Mouse (Mus musculus) lung, embryonic 14.5 days (tissue): ENCODE data around the gene Phf10. TPM values are rescaled to one million over a fixed set of nuclear protein-coding genes. Genes with fewer than 3 reads are reported as not detected.

ENCODE experiments used
- ATAC-seq: fragments of 200-750 bp; cut with Nextera tagmentation; 2 replicates; pipeline ENCODE4 v1.8.0; 2017; ENCODE audit warnings: mild to moderate bottlenecking, moderate TSS enrichment, moderate library complexity; ENCODE audit not compliant: insufficient read depth
- DNase-seq: peaks from one replicate; pipeline ENCODE4 v3.0.0-alpha.2; 2015
- H3K27ac ChIP-seq: fragments of 300-500 bp; sonication (generic); 2 replicates; pipeline ENCODE4 v1.5.1; 2014; ENCODE audit warnings: low read depth, mild to moderate bottlenecking, moderate library complexity
- H3K27me3 ChIP-seq: fragments of 300-500 bp; sonication (generic); 2 replicates; pipeline ENCODE4 v1.6.1; 2014; ENCODE audit warnings: low read length, control low read depth; ENCODE audit not compliant: insufficient read depth
- H3K36me3 ChIP-seq: fragments of 300-500 bp; sonication (generic); 2 replicates; pipeline ENCODE4 v1.6.1; 2014; ENCODE audit warnings: control low read depth; ENCODE audit not compliant: insufficient read depth
- H3K4me1 ChIP-seq: fragments of 300-500 bp; sonication (generic); 2 replicates; pipeline ENCODE4 v1.6.1; 2014; ENCODE audit warnings: antibody characterized with exemption, control low read depth; ENCODE audit not compliant: insufficient read depth
- H3K4me2 ChIP-seq: fragments of 300-500 bp; sonication (generic); 2 replicates; pipeline ENCODE4 v1.6.1; 2014; ENCODE audit warnings: mild to moderate bottlenecking
- H3K4me3 ChIP-seq: fragments of 300-500 bp; sonication (generic); 2 replicates; pipeline ENCODE4 v1.5.1; 2014; ENCODE audit warnings: low read depth, low read length
- H3K9ac ChIP-seq: fragments of 300-500 bp; sonication (generic); 2 replicates; pipeline ENCODE4 v1.6.1; 2014
- H3K9me3 ChIP-seq: fragments of 300-500 bp; sonication (generic); 2 replicates; pipeline ENCODE4 v1.6.1; 2016; ENCODE audit warnings: low read depth, low read length, control low read depth
- CTCF ChIP-seq: IDR thresholded peaks from 2 replicates; pipeline ENCODE4 v1.5.1; 2016; ENCODE audit warnings: antibody characterized with exemption, low read depth
- WGBS: fragments of 180-500 bp; shearing (Covaris S2); extraction: QIAGEN DNeasy Blood & Tissue Kit; methylation state at CpG from one replicate; pipeline ENCODE4 v1.1.7; 2014; 5-methylcytosine and 5-hydroxymethylcytosine counted together
- polyA plus RNA-seq: library from polyadenylated mRNA; unstranded; fragments of >200 nt; fragmentation: Nextera tagmentation; extraction: Ambion mirVana; gene quantifications from 2 replicates; pipeline ENCODE4 v1.2.1, GENCODE M21; 2014

Phf10 gene
- polyA plus RNA-seq, 1 experiment from 2014 or later = 44.2 TPM

DNA sequence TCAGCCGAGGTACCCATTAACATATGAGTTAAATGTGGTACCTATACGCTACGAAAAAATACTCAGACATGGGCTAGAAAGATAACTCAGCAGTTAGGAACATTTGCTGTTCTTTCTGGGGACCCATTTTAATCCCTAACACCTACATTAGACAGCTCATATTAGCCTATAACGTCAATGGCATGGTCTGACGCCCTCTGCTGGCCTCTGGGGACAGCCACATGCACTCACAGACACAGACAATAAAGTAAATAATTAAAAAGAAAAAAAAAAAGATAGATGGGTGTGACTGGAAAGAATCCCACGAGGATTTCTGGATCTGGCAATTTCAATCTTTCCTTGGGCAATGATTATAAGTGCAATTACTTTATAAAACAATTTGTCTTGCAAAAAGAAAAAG, 48.7 kb downstream of the Phf10 start:
- H3K27me3 ChIP-seq = no peaks in the 10 kb centered on the region
- WGBS = 51% methylated on average over 6 of the region's 6 CpGs
- ATAC-seq = no peak
- H3K36me3 ChIP-seq = no peaks in the 10 kb centered on the region
- no peak overlapping the region for H3K4me2 ChIP-seq
- H3K27ac ChIP-seq = no peak overlapping the region
- H3K4me3 ChIP-seq = no peak overlapping the region
- TF ChIP-seq CTCF = peak; percentile 42
- no peaks in the 10 kb centered on the region for H3K4me1 ChIP-seq
- no peak overlapping the region for H3K9ac ChIP-seq
- no peak for DNase-seq
- H3K9me3 ChIP-seq = no peaks in the 10 kb centered on the region

DNA sequence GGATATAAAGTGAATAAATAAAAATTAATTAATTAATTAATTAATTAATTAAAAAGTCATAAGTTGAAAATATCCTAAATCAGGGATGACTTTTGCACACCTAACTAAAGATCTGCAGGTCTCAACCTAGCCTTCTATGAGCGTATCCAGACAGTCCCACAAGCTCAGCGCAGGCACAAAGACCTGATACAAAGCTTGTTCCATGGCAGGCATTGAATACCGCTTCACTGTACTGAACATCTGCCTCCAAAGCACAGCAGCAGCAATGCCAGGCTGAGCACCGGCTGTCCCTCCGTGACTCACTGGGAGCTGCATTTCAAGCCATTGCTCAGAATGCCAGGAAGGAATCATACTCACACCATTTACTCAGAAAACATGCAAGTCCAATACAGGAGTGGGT, 50.3 kb downstream of the Phf10 start:
- Histone ChIP-seq H3K9me3 (no peaks in the 10 kb centered on the region), H3K4me3 (no peak overlapping the region), H3K27me3 (no peaks in the 10 kb centered on the region), H3K4me1 (no peaks in the 10 kb centered on the region), H3K9ac (no peak overlapping the region), H3K27ac (no peak overlapping the region), H3K4me2 (no peak overlapping the region), H3K36me3 (no peaks in the 10 kb centered on the region)
- no peak for DNase-seq
- TF ChIP-seq CTCF = no peak
- WGBS = 91% methylated on average over 5 of the region's 5 CpGs
- no peak for ATAC-seq

DNA sequence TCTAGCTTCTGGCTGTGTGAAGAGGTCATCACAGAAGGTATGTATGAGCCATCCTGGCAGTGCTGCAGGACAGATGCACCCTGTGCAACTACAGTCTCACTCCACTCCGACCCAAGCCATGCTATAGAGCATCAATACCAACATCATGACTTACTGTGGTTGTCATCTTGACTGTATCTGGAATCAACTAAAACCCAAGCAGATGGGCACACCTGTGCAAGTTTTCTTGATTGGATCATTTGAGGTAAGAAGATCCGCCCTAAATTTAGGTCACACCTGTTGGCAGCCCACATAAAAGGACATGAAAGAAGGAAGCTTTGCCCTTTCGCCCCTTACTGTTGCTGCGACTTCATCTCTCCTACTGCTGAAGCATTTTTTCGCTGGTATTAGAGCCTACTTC, 51.7 kb downstream of the Phf10 start:
- H3K4me3 ChIP-seq = no peak overlapping the region
- H3K9ac ChIP-seq = no peak overlapping the region
- H3K36me3 ChIP-seq = no peaks in the 10 kb centered on the region
- ATAC-seq = no peak
- H3K4me1 ChIP-seq = no peaks in the 10 kb centered on the region
- TF ChIP-seq CTCF = no peak
- no peaks in the 10 kb centered on the region for H3K9me3 ChIP-seq
- no peak overlapping the region for H3K27ac ChIP-seq
- 81% methylated on average over 5 of the region's 5 CpGs for WGBS
- H3K4me2 ChIP-seq = no peak overlapping the region
- DNase-seq = no peak
- H3K27me3 ChIP-seq = no peaks in the 10 kb centered on the region

DNA sequence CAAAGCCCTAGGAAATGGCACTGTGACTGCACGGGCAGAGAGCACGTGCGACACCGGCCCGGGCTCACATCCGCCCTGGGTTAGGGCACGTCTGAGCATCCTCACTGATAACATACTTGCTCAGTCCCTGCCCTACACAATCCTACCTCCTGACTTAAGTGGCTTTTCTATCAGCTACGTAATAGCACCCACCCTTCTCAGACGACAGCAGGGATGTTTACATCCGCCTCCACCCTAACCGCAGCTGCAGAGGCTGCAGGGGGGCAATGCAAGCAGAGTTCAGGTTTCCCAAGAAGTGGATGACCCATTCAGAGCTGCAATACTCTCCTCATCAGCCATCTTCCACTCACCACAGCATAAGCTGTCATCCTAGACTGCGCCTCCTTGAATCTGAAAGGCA, 53.9 kb downstream of the Phf10 start:
- H3K4me3 ChIP-seq = no peak overlapping the region
- H3K9me3 ChIP-seq = no peaks in the 10 kb centered on the region
- no peak overlapping the region for H3K4me2 ChIP-seq
- no peak overlapping the region for H3K27ac ChIP-seq
- H3K27me3 ChIP-seq = no peaks in the 10 kb centered on the region
- H3K9ac ChIP-seq = no peak overlapping the region
- DNase-seq (no peak), ATAC-seq (no peak; the same call in 1 of the 2 replicates)
- H3K4me1 ChIP-seq = no peaks in the 10 kb centered on the region
- WGBS = 51% methylated on average over 12 of the region's 12 CpGs
- H3K36me3 ChIP-seq = no peaks in the 10 kb centered on the region
- no peak for TF ChIP-seq CTCF

DNA sequence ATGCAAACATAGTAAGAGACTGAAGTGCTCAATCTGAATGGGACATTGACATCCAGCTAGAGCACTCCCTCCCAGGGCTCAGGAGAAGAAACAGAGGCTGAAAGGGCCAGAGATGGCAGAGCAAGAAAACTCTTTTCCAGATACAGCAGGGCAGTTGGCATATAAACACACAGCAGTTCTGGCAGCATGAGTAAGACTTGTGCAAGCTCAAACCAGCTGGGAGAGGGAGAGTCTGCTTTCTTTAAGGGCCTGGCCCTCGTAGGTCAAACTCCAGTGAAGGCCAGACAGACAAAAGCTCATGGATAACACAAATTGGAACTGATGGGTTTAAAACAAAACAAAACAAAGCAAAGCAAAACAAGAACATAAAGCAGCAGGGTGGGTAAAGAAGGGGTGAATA, 54.5 kb downstream of the Phf10 start:
- Histone ChIP-seq H3K9ac (no peak overlapping the region), H3K4me1 (no peaks in the 10 kb centered on the region), H3K36me3 (no peaks in the 10 kb centered on the region), H3K9me3 (no peaks in the 10 kb centered on the region), H3K4me2 (no peak overlapping the region), H3K27me3 (no peaks in the 10 kb centered on the region), H3K4me3 (no peak overlapping the region), H3K27ac (no peak overlapping the region)
- DNase-seq (no peak), ATAC-seq (no peak)
- WGBS = 33% methylated on average over 1 of the region's 1 CpGs
- TF ChIP-seq CTCF = no peak

DNA sequence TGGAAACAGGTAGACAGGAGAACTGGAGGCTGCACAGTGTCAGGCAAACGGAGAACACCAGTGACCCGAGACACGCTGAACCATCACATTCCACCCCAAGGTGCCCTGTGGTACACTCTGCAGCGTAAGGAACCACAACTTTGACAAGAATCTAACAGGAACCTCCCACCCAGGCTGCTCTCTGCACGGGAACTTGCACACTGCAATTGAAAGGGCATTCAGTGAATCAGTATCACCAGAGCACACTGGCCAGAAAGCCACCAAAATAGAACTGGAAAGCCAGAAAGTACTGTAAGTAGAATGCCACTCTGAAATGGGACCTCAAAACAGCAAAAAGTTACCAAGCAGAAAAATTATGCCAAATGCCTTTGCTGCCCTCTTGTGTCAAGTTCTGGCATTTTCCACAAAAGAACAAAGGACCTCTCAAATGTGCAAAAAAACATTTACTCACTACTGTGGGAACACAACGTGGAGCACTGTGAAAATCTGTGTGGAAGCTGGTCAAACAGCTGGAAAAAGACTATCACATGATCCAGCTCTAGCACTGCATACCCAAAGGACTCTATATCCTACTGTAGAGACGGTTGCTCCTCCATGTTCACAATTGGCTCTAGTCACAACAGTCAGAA, 56.3 kb downstream of the Phf10 start:
- peak; percentile 39 for ATAC-seq

DNA sequence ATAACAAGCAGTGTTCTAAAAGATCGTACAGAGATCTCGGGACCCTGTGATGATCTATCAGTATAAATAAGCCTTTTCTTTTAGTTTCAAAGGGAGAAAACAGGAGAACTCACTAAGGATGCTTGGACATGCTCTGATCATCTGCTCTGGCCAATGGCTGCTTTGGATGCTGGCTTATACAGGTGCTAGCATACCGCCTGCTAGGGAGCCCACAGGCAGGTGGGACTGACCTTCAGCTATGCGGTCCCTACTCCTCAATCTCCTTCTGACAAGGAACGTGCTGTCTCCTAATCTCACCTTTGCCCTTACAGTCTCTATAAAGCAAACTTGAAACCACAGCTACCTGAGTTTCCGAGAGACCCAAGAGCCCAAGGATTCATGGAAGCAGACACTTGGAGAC, 56.9 kb downstream of the Phf10 start:
- 80% methylated on average over 6 of the region's 6 CpGs for WGBS

More for the DNA sequence above, 56.3 kb downstream of the Phf10 start:
- no peaks in the 10 kb centered on the region for H3K4me1 ChIP-seq
- H3K36me3 ChIP-seq = no peaks in the 10 kb centered on the region
- WGBS = 51% methylated on average over 7 of the region's 7 CpGs
- H3K27me3 ChIP-seq = no peaks in the 10 kb centered on the region
- no peak overlapping the region for H3K4me3 ChIP-seq
- no peaks in the 10 kb centered on the region for H3K9me3 ChIP-seq
- no peak overlapping the region for H3K9ac ChIP-seq
- no peak overlapping the region for H3K27ac ChIP-seq
- no peak overlapping the region for H3K4me2 ChIP-seq
- DNase-seq = peak; percentile 94
- TF ChIP-seq CTCF = peak; percentile 93

More for the DNA sequence above, 56.9 kb downstream of the Phf10 start:
- H3K4me3 ChIP-seq = no peak overlapping the region
- H3K4me1 ChIP-seq = no peaks in the 10 kb centered on the region
- DNase-seq (no peak), ATAC-seq (no peak)
- no peak overlapping the region for H3K27ac ChIP-seq
- H3K36me3 ChIP-seq = no peaks in the 10 kb centered on the region
- no peak for TF ChIP-seq CTCF
- H3K4me2 ChIP-seq = no peak overlapping the region
- no peak overlapping the region for H3K9ac ChIP-seq
- H3K9me3 ChIP-seq = no peaks in the 10 kb centered on the region
- H3K27me3 ChIP-seq = no peaks in the 10 kb centered on the region
